Mouse (Mus musculus): ENCODE data around the gene Eomes. TPM values are rescaled to one million over a fixed set of nuclear protein-coding genes. Genes with fewer than 3 reads are reported as not detected.
A peak's percentile ranks its signal among the peaks of the same experiment; 100 is the strongest.

Eomes gene
- polyA plus RNA-seq, 1 experiment from 2014 or later, result 0.10 TPM

- Histone ChIP-seq H3K36me3 (no peaks in the 10 kb centered on the region), H3K4me1 (peaks cover 26% of the 10 kb centered on the region), H3K9ac (no peak overlapping the region), H3K4me3 (replicated peaks) (peak overlapping the region; percentile 43), H3K4me2 (peak overlapping the region; percentile 77), H3K9me3 (no peaks in the 10 kb centered on the region), H3K27ac (no peak overlapping the region), H3K27me3 (replicated peaks) (peaks cover 69% of the 10 kb centered on the region)
- ATAC-seq (ENCODE audit: insufficient read depth, low FRiP score, low read depth), result no peak
- WGBS, result 1% methylated on average over 33 of the region's 33 CpGs
Measured at GRCm38 (mm10) chr9:118476766-118477271, 1.2 kb upstream of the Eomes start.

DNA sequence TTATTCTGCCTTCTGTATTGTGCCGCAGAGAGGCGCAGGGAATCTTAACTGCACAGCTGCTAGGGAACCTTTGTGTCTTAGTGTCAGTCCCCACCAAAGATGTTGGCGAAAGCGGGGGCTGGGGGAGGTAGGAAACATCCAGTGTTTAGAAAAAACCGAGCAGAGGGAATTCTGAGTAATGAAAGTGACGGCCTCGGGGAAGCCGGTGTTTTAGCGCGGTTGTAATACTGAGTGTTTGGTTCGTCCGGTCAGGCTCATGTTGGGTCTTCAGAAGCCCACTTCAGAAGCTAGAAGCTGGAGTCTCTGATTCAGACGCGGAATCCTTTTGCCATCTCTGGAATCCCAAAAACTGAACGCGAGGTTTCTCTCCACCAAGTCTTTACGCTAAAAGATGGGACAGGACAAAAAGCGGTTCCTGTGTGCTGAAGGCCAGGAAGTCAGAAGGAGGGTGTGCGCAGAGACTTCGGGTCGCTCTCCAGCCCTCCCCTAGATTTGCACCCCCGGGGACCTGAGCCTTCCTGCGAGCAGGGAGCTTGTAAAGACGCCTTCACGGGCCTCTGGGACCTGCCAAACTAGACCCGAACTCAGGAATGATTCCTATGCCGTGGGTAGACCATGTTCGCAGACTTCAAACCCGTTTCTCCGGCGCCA, 606 bp upstream of the Eomes start:
- Histone ChIP-seq H3K36me3 (no peaks in the 10 kb centered on the region), H3K9me3 (no peaks in the 10 kb centered on the region), H3K4me1 (peaks cover 26% of the 10 kb centered on the region), H3K4me3 (replicated peaks) (peak overlapping the region; percentile 43), H3K27me3 (replicated peaks) (peaks cover 75% of the 10 kb centered on the region), H3K27ac (no peak overlapping the region), H3K9ac (no peak overlapping the region), H3K4me2 (peak overlapping the region; percentile 77)
- no peak for ATAC-seq (ENCODE audit: insufficient read depth, low FRiP score, low read depth)
- under 1% methylated on average over 31 of the region's 31 CpGs for WGBS

- peak overlapping the region; percentile 43 for H3K4me3 ChIP-seq (replicated peaks)
- H3K4me1 ChIP-seq, result peaks cover 26% of the 10 kb centered on the region
- no peaks in the 10 kb centered on the region for H3K36me3 ChIP-seq
- no peaks in the 10 kb centered on the region for H3K9me3 ChIP-seq
- no peak for ATAC-seq (ENCODE audit: insufficient read depth, low FRiP score, low read depth)
- H3K27me3 ChIP-seq (replicated peaks), result peaks cover 83% of the 10 kb centered on the region
- H3K9ac ChIP-seq, result no peak overlapping the region
- H3K27ac ChIP-seq, result no peak overlapping the region
- under 1% methylated on average over 26 of the region's 29 CpGs for WGBS
- peak overlapping the region; percentile 77 for H3K4me2 ChIP-seq
Measured at GRCm38 (mm10) chr9:118478458-118478838, 436 bp downstream of the Eomes start.

DNA sequence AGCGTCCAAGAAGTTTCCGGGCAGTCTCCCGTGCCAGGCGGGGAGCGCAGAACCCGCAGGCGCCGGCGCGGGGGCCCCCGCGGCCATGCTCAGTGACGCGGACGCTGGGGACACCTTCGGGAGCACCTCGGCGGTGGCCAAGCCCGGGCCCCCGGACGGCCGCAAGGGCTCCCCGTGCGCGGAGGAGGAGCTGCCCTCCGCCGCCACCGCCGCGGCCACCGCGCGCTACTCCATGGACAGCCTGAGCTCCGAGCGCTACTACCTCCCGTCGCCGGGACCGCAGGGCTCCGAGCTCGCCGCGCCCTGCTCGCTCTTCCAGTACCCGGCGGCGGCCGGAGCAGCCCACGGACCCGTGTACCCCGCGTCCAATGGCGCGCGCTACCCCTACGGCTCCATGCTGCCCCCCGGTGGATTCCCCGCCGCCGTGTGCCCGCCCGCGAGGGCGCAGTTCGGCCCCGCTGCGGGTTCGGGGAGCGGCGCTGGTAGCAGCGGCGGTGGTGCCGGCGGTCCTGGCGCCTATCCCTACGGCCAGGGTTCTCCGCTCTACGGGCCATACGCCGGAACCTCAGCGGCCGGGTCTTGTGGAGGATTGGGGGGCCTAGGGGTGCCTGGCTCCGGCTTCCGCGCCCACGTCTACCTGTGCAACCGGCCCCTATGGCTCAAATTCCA, 961 bp downstream of the Eomes start:
- no peak overlapping the region for H3K27ac ChIP-seq
- 0 out of 2 replicates have a peak, but pooled peaks have one; percentile 65 for ATAC-seq (ENCODE audit: insufficient read depth, low FRiP score, low read depth)
- no peaks in the 10 kb centered on the region for H3K9me3 ChIP-seq
- peak overlapping the region; percentile 77 for H3K4me2 ChIP-seq
- peak overlapping the region; percentile 43 for H3K4me3 ChIP-seq (replicated peaks)
- H3K27me3 ChIP-seq (replicated peaks), result peaks cover 86% of the 10 kb centered on the region
- WGBS, result under 1% methylated on average over 85 of the region's 87 CpGs
- H3K4me1 ChIP-seq, result peaks cover 26% of the 10 kb centered on the region
- 0 out of 2 replicates have a peak overlapping the region, but pooled peaks have one; percentile 10 for H3K9ac ChIP-seq
- no peaks in the 10 kb centered on the region for H3K36me3 ChIP-seq

DNA sequence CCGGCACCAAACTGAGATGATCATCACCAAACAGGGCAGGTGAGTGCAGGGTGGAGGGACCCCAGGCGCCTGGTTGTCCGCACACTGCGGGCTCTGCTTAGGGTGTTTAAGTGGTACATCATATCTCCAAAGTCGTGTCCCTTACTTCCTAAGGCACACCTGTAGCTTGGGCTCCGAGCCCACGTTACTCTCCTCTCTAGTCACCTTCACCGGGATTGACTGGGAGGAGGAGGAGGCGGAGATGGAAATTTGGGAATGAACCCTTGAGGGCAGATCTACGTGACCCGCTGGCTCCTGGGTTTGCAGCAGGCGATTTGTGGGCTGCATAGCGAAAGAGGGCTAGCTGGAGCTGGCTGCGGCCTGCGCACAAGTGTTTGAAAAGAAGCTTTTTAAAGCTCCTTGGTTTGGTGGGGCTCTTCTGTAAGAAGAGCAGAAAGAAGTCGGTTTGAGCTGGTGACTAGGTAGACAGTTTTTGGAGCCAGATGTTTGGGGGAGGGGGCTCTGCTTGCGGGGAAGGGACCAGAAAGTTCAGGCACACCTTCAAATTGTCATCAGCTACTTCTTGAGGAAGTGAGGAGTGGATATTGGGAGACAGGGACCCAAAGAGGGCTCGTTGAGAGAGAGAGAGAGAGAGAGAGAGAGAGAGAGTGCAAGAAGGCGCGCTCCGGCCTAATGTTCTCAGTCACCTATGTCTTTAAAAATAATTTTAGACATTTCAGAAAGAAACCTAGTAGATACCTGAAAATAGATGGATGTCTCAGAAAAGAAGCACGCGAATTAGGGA, 1.7 kb downstream of the Eomes start:
- peaks cover 89% of the 10 kb centered on the region for H3K27me3 ChIP-seq (replicated peaks)
- peak overlapping the region; percentile 43; the same call in 1 of the 2 replicates for H3K4me3 ChIP-seq (replicated peaks)
- H3K4me2 ChIP-seq, result peak overlapping the region; percentile 77
- no peak overlapping the region for H3K27ac ChIP-seq
- 8% methylated on average over 23 of the region's 23 CpGs for WGBS
- H3K9me3 ChIP-seq, result no peaks in the 10 kb centered on the region
- H3K9ac ChIP-seq, result no peak overlapping the region
- peaks cover 26% of the 10 kb centered on the region for H3K4me1 ChIP-seq
- no peak for ATAC-seq (ENCODE audit: insufficient read depth, low FRiP score, low read depth)
- H3K36me3 ChIP-seq, result no peaks in the 10 kb centered on the region

DNA sequence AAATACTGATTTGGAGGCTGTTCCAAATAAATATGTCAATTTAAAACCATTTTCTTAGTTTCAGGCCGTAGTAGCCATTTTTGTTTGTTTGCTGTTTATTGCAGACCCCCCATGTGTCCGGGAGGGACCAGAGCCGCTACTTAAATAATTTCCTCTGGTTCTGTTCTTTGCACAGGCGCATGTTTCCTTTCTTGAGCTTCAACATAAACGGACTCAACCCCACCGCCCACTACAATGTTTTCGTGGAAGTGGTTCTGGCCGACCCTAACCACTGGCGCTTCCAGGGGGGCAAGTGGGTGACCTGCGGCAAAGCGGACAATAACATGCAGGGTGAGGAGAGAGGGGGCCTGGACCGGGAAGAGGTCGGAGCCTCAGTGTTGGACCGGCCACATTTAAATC, 2.3 kb downstream of the Eomes start:
- H3K4me3 ChIP-seq (replicated peaks), result no peak overlapping the region
- H3K36me3 ChIP-seq, result no peaks in the 10 kb centered on the region
- no peak overlapping the region for H3K9ac ChIP-seq
- 6% methylated on average over 14 of the region's 14 CpGs for WGBS
- no peak for ATAC-seq (ENCODE audit: insufficient read depth, low FRiP score, low read depth)
- no peak overlapping the region for H3K4me2 ChIP-seq
- H3K4me1 ChIP-seq, result peaks cover 26% of the 10 kb centered on the region
- peaks cover 89% of the 10 kb centered on the region for H3K27me3 ChIP-seq (replicated peaks)
- H3K9me3 ChIP-seq, result no peaks in the 10 kb centered on the region
- H3K27ac ChIP-seq, result no peak overlapping the region

DNA sequence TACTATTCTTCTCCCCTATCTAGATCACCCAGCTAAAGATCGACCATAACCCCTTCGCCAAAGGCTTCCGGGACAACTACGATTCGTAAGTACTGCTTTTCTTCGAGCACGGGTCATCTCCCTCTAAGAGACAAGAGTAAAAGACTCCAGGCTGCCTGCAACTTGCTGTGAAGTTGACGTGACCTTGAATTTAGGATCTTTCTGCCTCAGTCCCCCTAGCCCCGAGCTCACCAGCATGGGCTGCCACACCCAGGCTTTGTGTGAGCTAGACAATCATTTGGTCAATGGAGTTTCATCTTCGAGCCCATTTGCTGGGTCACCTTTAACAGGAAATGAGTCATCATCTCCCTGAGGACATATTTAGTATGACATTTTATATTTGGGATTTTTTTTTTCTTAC, 4.2 kb downstream of the Eomes start:
- H3K4me2 ChIP-seq, result no peak overlapping the region

DNA sequence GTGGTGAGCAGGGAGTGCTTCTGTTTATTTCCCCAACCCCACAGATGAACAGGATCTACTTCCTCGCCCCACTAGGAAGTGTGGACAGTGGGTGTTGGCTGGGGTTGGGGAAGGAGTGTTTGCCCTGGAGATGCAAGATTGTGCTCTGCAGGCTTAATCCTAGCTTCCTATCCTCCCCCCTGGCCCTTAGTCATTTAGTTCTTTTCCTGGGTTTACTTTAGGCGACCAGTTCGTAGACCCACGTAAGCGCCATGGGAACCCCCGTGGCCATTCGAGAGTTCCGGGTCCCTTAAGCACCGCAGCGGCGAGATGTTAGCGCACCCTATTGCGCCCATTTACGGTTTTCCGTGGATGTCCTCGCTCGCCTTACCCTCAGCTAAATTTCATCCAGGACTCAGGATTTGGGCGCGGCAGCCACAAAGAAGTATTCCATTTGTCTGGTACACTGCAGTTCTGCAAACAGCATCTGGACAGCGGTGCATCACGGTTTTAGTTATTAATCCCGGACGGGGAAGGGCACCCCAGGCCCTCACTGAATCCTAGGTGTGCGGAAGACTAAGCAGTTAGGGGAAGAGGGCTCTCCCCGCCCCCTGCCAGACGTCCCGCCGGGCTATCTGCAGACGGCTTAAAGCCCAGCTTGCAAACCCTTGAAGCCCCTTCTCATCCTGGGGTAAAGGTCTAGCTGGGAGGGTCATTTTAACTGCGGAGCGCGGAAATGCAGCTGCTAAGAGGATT, 8.5 kb downstream of the Eomes start:
- Histone ChIP-seq H3K4me2 (peak overlapping the region; percentile 9; the same call in 1 of the 2 replicates), H3K9ac (no peak overlapping the region), H3K27me3 (replicated peaks) (peaks cover 63% of the 10 kb centered on the region), H3K9me3 (no peaks in the 10 kb centered on the region), H3K36me3 (no peaks in the 10 kb centered on the region), H3K4me1 (peaks cover 23% of the 10 kb centered on the region), H3K27ac (no peak overlapping the region), H3K4me3 (replicated peaks) (peak overlapping the region; percentile 5; the same call in 1 of the 2 replicates)
- no peak for ATAC-seq (ENCODE audit: insufficient read depth, low FRiP score, low read depth)
- 2% methylated on average over 32 of the region's 32 CpGs for WGBS

More for the DNA sequence above, 4.2 kb downstream of the Eomes start:
- 78% methylated on average over 10 of the region's 10 CpGs for WGBS
- Histone ChIP-seq H3K27me3 (replicated peaks) (peaks cover 92% of the 10 kb centered on the region), H3K36me3 (no peaks in the 10 kb centered on the region), H3K9me3 (no peaks in the 10 kb centered on the region), H3K27ac (no peak overlapping the region), H3K4me1 (peaks cover 28% of the 10 kb centered on the region), H3K9ac (no peak overlapping the region), H3K4me3 (replicated peaks) (no peak overlapping the region)
- ATAC-seq (ENCODE audit: insufficient read depth, low FRiP score, low read depth), result no peak

GRCm38 (mm10) chr9:118487096-118487395, 9.0 kb downstream of the Eomes start:
- Histone ChIP-seq H3K9ac (no peak overlapping the region), H3K4me3 (replicated peaks) (peak overlapping the region; percentile 5; the same call in 1 of the 2 replicates), H3K4me2 (peak overlapping the region; percentile 9; the same call in 1 of the 2 replicates), H3K36me3 (no peaks in the 10 kb centered on the region), H3K9me3 (no peaks in the 10 kb centered on the region), H3K27me3 (replicated peaks) (peaks cover 58% of the 10 kb centered on the region), H3K4me1 (peaks cover 23% of the 10 kb centered on the region), H3K27ac (no peak overlapping the region)
- 3% methylated on average over 9 of the region's 9 CpGs for WGBS
- no peak for ATAC-seq (ENCODE audit: insufficient read depth, low FRiP score, low read depth)

DNA sequence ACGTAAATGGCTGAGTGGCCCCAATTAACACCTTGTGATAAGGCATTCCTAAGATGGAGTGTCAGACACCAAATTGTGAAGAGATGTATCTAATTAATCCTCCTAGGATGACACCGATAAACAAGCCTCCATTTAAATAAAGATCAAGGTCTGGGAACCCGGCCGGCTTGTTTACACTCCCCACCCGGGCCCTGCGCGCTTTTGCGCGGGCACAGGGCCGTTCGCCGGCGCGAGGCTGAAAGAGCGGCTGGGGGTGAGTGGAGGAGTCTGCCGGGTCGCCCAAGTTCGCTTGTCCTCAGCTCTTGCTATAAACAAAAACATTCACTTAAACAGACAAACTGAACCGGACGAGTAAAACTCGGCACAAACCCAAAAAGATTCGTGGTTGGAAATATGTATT, 9.6 kb downstream of the Eomes start:
- Histone ChIP-seq H3K4me2 (peak overlapping the region; percentile 58), H3K4me3 (replicated peaks) (peak overlapping the region; percentile 36), H3K27me3 (replicated peaks) (peaks cover 53% of the 10 kb centered on the region), H3K27ac (no peak overlapping the region), H3K4me1 (peaks cover 23% of the 10 kb centered on the region), H3K36me3 (no peaks in the 10 kb centered on the region), H3K9ac (no peak overlapping the region), H3K9me3 (no peaks in the 10 kb centered on the region)
- under 1% methylated on average over 22 of the region's 22 CpGs for WGBS
- ATAC-seq (ENCODE audit: insufficient read depth, low FRiP score, low read depth), result no peak

- no peak for ATAC-seq (ENCODE audit: insufficient read depth, low FRiP score, low read depth)
- Histone ChIP-seq H3K36me3 (no peaks in the 10 kb centered on the region), H3K27me3 (replicated peaks) (peaks cover 46% of the 10 kb centered on the region), H3K4me2 (peak overlapping the region; percentile 58), H3K4me3 (replicated peaks) (peak overlapping the region; percentile 36), H3K9me3 (no peaks in the 10 kb centered on the region), H3K9ac (no peak overlapping the region), H3K27ac (no peak overlapping the region), H3K4me1 (peaks cover 23% of the 10 kb centered on the region)
- WGBS, result under 1% methylated on average over 28 of the region's 28 CpGs
Measured at GRCm38 (mm10) chr9:118488138-118488895, 10.3 kb downstream of the Eomes start.
